In genomic region chr17:24279907-24280306, GRCm38 (mm10) we compare ENCODE assay signal across 23 mouse cellular contexts. TPM values are rescaled to one million over a fixed set of nuclear protein-coding genes. Genes with fewer than 3 reads are reported as not detected.
DNase-seq lines count a peak whose midpoint lies in the region; ATAC-seq lines count a peak whose summit lies in the region.
"Had no signal": no experiment of that assay in that cellular context is flagged by ENCODE, and none has a peak within 500 bp of the region (broad histone marks: within the 10 kb centered on the region; RNA-seq: fewer than 3 reads in every experiment).

No protein-coding gene starts in this region.

- no peak overlapping the region for H3K4me2 ChIP-seq in liver, embryonic 12.5 days
- H3K4me2 ChIP-seq in liver, embryonic 11.5 days = no peak overlapping the region
- H3K4me2 ChIP-seq: embryonic facial prominence, embryonic 12.5 days; forebrain, embryonic 13.5 days; forebrain, embryonic 15.5 days had no signal

- H3K9me3 ChIP-seq in heart, embryonic 10.5 days = 0 out of 2 replicates have a peak, but pooled peaks cover 4% of the 10 kb centered on the region
- no peaks in the 10 kb centered on the region for H3K9me3 ChIP-seq in liver, embryonic 12.5 days (replicated peaks)
- no peaks in the 10 kb centered on the region for H3K9me3 ChIP-seq in liver, embryonic 11.5 days (ENCODE audit: control insufficient read depth, low read length)
- H3K9me3 ChIP-seq: embryonic facial prominence, embryonic 10.5 days; embryonic facial prominence, embryonic 12.5 days; forebrain, embryonic 15.5 days had no signal

- H3K27me3 ChIP-seq in heart, embryonic 10.5 days (ENCODE audit: insufficient read depth, poor library complexity, severe bottlenecking) = no peaks in the 10 kb centered on the region
- no peaks in the 10 kb centered on the region for H3K27me3 ChIP-seq in liver, embryonic 12.5 days (replicated peaks)
- no peaks in the 10 kb centered on the region for H3K27me3 ChIP-seq in liver, embryonic 11.5 days (replicated peaks; ENCODE audit: control insufficient read depth, insufficient read depth, low read length)
- H3K27me3 ChIP-seq: CH12.LX; embryonic facial prominence, embryonic 12.5 days; forebrain, embryonic 13.5 days; forebrain, embryonic 15.5 days had no signal

- no peak overlapping the region for H3K4me3 ChIP-seq in heart, embryonic 10.5 days
- no peak overlapping the region for H3K4me3 ChIP-seq in liver, embryonic 12.5 days
- H3K4me3 ChIP-seq in liver, embryonic 11.5 days (ENCODE audit: low read depth, low read length) = no peak overlapping the region
- H3K4me3 ChIP-seq: embryonic facial prominence, embryonic 10.5 days; embryonic facial prominence, embryonic 12.5 days; forebrain, embryonic 13.5 days; forebrain, embryonic 15.5 days had no signal

- no peak overlapping the region for H3K27ac ChIP-seq in heart, embryonic 10.5 days
- H3K27ac ChIP-seq in liver, embryonic 12.5 days = no peak overlapping the region
- no peak overlapping the region for H3K27ac ChIP-seq in liver, embryonic 11.5 days (ENCODE audit: low read depth, low read length)
- H3K27ac ChIP-seq: embryonic facial prominence, embryonic 10.5 days; embryonic facial prominence, embryonic 12.5 days; forebrain, embryonic 13.5 days; forebrain, embryonic 15.5 days had no signal

- ATAC-seq in liver, embryonic 12.5 days = peak; percentile 79
- ATAC-seq in liver, embryonic 11.5 days (replicated peaks; ENCODE audit: low FRiP score) = no peak
- ATAC-seq: activated CD4-positive, CD25-positive, alpha-beta regulatory T cell, adult 4 months; CD4-positive, CD25-positive, alpha-beta regulatory T cell, adult 4 months; forebrain, embryonic 13.5 days; forebrain, embryonic 15.5 days; Patski had no signal

- H3K36me3 ChIP-seq in heart, embryonic 10.5 days = no peaks in the 10 kb centered on the region
- H3K36me3 ChIP-seq in liver, embryonic 12.5 days = no peaks in the 10 kb centered on the region
- H3K36me3 ChIP-seq in liver, embryonic 11.5 days (ENCODE audit: control insufficient read depth, insufficient read depth, low read length) = no peaks in the 10 kb centered on the region
- H3K36me3 ChIP-seq: embryonic facial prominence, embryonic 10.5 days; embryonic facial prominence, embryonic 12.5 days; forebrain, embryonic 15.5 days; G1E had no signal

- H3K9ac ChIP-seq in liver, embryonic 12.5 days = no peak overlapping the region
- no peak overlapping the region for H3K9ac ChIP-seq in liver, embryonic 11.5 days (ENCODE audit: low read depth, low read length)
- H3K9ac ChIP-seq: embryonic facial prominence, embryonic 12.5 days; forebrain, embryonic 13.5 days; forebrain, embryonic 15.5 days had no signal

- WGBS in heart, embryonic 10.5 days = 78% methylated on average over 4 of the region's 4 CpGs
- WGBS in liver, embryonic 12.5 days (ENCODE audit: insufficient replicate concordance) = 32% methylated on average over 4 of the region's 4 CpGs
- 47% methylated on average over 4 of the region's 4 CpGs for WGBS in liver, embryonic 11.5 days

- DNase-seq in heart, embryonic 10.5 days (ENCODE audit: low spot score) = peak; percentile 69
- DNase-seq in heart, adult 8-10 months (ENCODE audit: low spot score) = no peak
- no peak for DNase-seq in liver, embryonic 11.5 days (ENCODE audit: low spot score)
- no peak for DNase-seq in ovary, adult 18-20 months (ENCODE audit: low spot score)
- DNase-seq: adrenal gland, adult 8-10 months; adrenal gland, postnatal 14 days; adrenal gland, postnatal 36 days; B cell, adult 2 months; cerebellum, adult 11-12 months; cerebellum, adult 2 months; cerebellum, adult 9-10 months; cerebellum, postnatal 10 days; cerebellum, postnatal 25 days had no signal

- no peaks in the 10 kb centered on the region for H3K4me1 ChIP-seq in heart, embryonic 10.5 days
- peaks cover 15% of the 10 kb centered on the region for H3K4me1 ChIP-seq in liver, embryonic 12.5 days
- no peaks in the 10 kb centered on the region for H3K4me1 ChIP-seq in liver, embryonic 11.5 days (replicated peaks; ENCODE audit: control insufficient read depth, insufficient read depth, low read length)
- H3K4me1 ChIP-seq: embryonic facial prominence, embryonic 10.5 days; embryonic facial prominence, embryonic 12.5 days; forebrain, embryonic 13.5 days; forebrain, embryonic 15.5 days had no signal

RNA-seq across cellular contexts. Expression of gene Ccnf, which starts 28.6 kb away (rescaled TPM):
- polyA plus RNA-seq in heart, embryonic 10.5 days (2016; fragmentation: Nextera tagmentation; extraction: Ambion mirVana) = 67.9 and 78.9 TPM in 2 replicates
- under 1 TPM; 0.22 to 0.66 (median 0.40) TPM for total RNA-seq in heart, adult 8-10 months (2022)
- 93.7 and 95.4 TPM in 2 replicates for polyA plus RNA-seq in liver, embryonic 12.5 days (2016; fragmentation: Nextera tagmentation; extraction: Ambion mirVana)
- 95.6 and 107 TPM in 2 replicates for polyA plus RNA-seq in liver, embryonic 11.5 days (2014; fragmentation: Nextera tagmentation; extraction: Ambion mirVana)

RNA-seq across cellular contexts. Expression of gene Tedc2, which starts 59.3 kb away (rescaled TPM):
- 9.9 and 10.0 TPM in 2 replicates for polyA plus RNA-seq in heart, embryonic 10.5 days (2016; fragmentation: Nextera tagmentation; extraction: Ambion mirVana)
- total RNA-seq in heart, adult 8-10 months (2022) = 1 to 10 TPM; 1.7 to 2.9 (median 2.5) TPM
- polyA plus RNA-seq in liver, embryonic 12.5 days (2016; fragmentation: Nextera tagmentation; extraction: Ambion mirVana) = 12.3 and 12.6 TPM in 2 replicates
- polyA plus RNA-seq in liver, embryonic 11.5 days (2014; fragmentation: Nextera tagmentation; extraction: Ambion mirVana) = 16.6 and 17.2 TPM in 2 replicates
